Mouse (Mus musculus) brain, embryonic 14.5 days (tissue): Measurements from ENCODE around the gene Mitf. TPM values are rescaled to one million over a fixed set of nuclear protein-coding genes. Genes with fewer than 3 reads are reported as not detected.

ENCODE experiments used
- DNase-seq: peaks from one replicate; pipeline ENCODE4 v3.0.0-alpha.2; 2011; ENCODE audit warnings: low read depth
- CTCF ChIP-seq: fragments of 200-500 bp; IDR thresholded peaks from 2 replicates; pipeline ENCODE4 v1.5.1; 2012; ENCODE audit warnings: inconsistent platforms, mild to moderate bottlenecking, moderate library complexity, borderline replicate concordance; ENCODE audit not compliant: insufficient read depth, insufficient read length; ENCODE audit errors: extremely low read depth
- POLR2A ChIP-seq: fragments of 200-500 bp; IDR thresholded peaks from 2 replicates; pipeline ENCODE4 v1.6.1; 2012; ENCODE audit warnings: mild to moderate bottlenecking, inconsistent platforms, borderline replicate concordance; ENCODE audit not compliant: poor library complexity, insufficient read depth, insufficient read length, severe bottlenecking; ENCODE audit errors: extremely low read depth
- polyA plus RNA-seq: library from polyadenylated mRNA; depleted of rRNA; stranded (reverse); fragments of >200 nt; gene quantifications from 2 replicates; pipeline ENCODE4 v1.2.3, GENCODE M21; 2012; rRNA removed

The Mitf gene
- polyA plus RNA-seq, 1 experiment = 2.5 TPM

- no peak for TF ChIP-seq POLR2A
- no peak for TF ChIP-seq CTCF
These were observed 209.0 kb downstream of the Mitf start for GRCm38 (mm10) chr6:98015819-98016218.

GRCm38 (mm10) chr6:98023876-98024275 is 217.0 kb downstream of the Mitf start:
- TF ChIP-seq POLR2A (no peak), CTCF (no peak)
- DNase-seq = no peak

More at GRCm38 (mm10) chr6:98015819-98016218, 209.0 kb downstream of the Mitf start:
- no peak for DNase-seq

GRCm38 (mm10) chr6:98038513-98038912 is 231.7 kb downstream of the Mitf start:
- peak; percentile 78 for DNase-seq
- TF ChIP-seq POLR2A = no peak
- TF ChIP-seq CTCF = no peak

- no peak for TF ChIP-seq POLR2A
- TF ChIP-seq CTCF = no peak
- peak; percentile 38 for DNase-seq
These were observed 234.9 kb downstream of the Mitf start for GRCm38 (mm10) chr6:98041795-98042194.

GRCm38 (mm10) chr6:98046295-98047108 is 239.7 kb downstream of the Mitf start:
- TF ChIP-seq POLR2A (no peak), CTCF (no peak)
- peak; percentile 95 for DNase-seq

- peak; percentile 63 for DNase-seq
- TF ChIP-seq CTCF = no peak
- no peak for TF ChIP-seq POLR2A
These were observed 240.9 kb downstream of the Mitf start for GRCm38 (mm10) chr6:98047741-98048140.

GRCm38 (mm10) chr6:98048671-98049438 is 242.0 kb downstream of the Mitf start:
- TF ChIP-seq POLR2A (no peak), CTCF (no peak)
- peak; percentile 86 for DNase-seq

- peak; percentile 26 for DNase-seq
- TF ChIP-seq POLR2A (no peak), CTCF (no peak)
These were observed 242.7 kb downstream of the Mitf start for GRCm38 (mm10) chr6:98049551-98049950.

GRCm38 (mm10) chr6:98061878-98062277 is 255.0 kb downstream of the Mitf start:
- TF ChIP-seq POLR2A (no peak), CTCF (no peak)

GRCm38 (mm10) chr6:98064926-98065325 is 258.1 kb downstream of the Mitf start:
- TF ChIP-seq POLR2A (no peak), CTCF (no peak)
- peak; percentile 41 for DNase-seq

More at GRCm38 (mm10) chr6:98061878-98062277, 255.0 kb downstream of the Mitf start:
- no peak for DNase-seq

- no peak for DNase-seq
- no peak for TF ChIP-seq POLR2A
- TF ChIP-seq CTCF = no peak
These were observed 259.6 kb downstream of the Mitf start for GRCm38 (mm10) chr6:98066420-98066819.

Other genes starting within 250 kb of the Mitf start
- gene Frmd4b, start 189.5 kb upstream of the Mitf start, polyA plus RNA-seq = 30.4 and 32.7 TPM in 2 replicates